Mouse (Mus musculus) liver, adult 2 months (tissue): Measurements from ENCODE around the gene Ing5.

Source experiments
- CTCF ChIP-seq: fragments of 200-500 bp; IDR thresholded peaks from 2 replicates; pipeline ENCODE4 v1.5.1; 2011; ENCODE audit warnings: low read depth, low read length, control low read depth
- POLR2A ChIP-seq: fragments of 200-500 bp; IDR thresholded peaks from 2 replicates; pipeline ENCODE4 v1.6.1; 2011; ENCODE audit warnings: low read length, control low read depth; ENCODE audit not compliant: insufficient read depth; ENCODE audit errors: extremely low read depth

- TF ChIP-seq POLR2A (no peak), CTCF (no peak)
Measured at GRCm38 (mm10) chr1:93755291-93755610, 48.5 kb upstream of the Ing5 start.
